Mouse (Mus musculus) forebrain, embryonic 14.5 days (tissue): ENCODE measurements around the gene Mtf1. TPM values are rescaled to one million over a fixed set of nuclear protein-coding genes. Genes with fewer than 3 reads are reported as not detected.

Experiments
- ATAC-seq: fragments of 200-750 bp; cut with Nextera tagmentation; 2 replicates; pipeline ENCODE4 v1.8.0; 2017; ENCODE audit warnings: mild to moderate bottlenecking, moderate library complexity
- DNase-seq: peaks from one replicate; pipeline ENCODE4 v3.0.0-alpha.2; 2015; ENCODE audit warnings: low spot score
- H3K27ac ChIP-seq: fragments of 300-500 bp; sonication (generic); 2 replicates; pipeline ENCODE4 v1.5.1; 2014; ENCODE audit warnings: low read depth, mild to moderate bottlenecking, control low read depth, low read length, moderate library complexity
- H3K27me3 ChIP-seq: fragments of 300-500 bp; sonication (generic); replicated peaks from 2 replicates; pipeline ENCODE4 v1.6.1; 2014; ENCODE audit warnings: low read length, control low read depth, mixed read lengths; ENCODE audit not compliant: control insufficient read depth, insufficient read depth
- H3K36me3 ChIP-seq: fragments of 300-500 bp; sonication (generic); 2 replicates; pipeline ENCODE4 v1.6.1; 2014; ENCODE audit warnings: low read length, control low read depth; ENCODE audit not compliant: control insufficient read depth, insufficient read depth
- H3K4me1 ChIP-seq: fragments of 300-500 bp; sonication (generic); 2 replicates; pipeline ENCODE4 v1.6.1; 2014; ENCODE audit warnings: antibody characterized with exemption, low read length, control low read depth; ENCODE audit not compliant: control insufficient read depth, insufficient read depth
- H3K4me2 ChIP-seq: fragments of 300-500 bp; sonication (generic); 2 replicates; pipeline ENCODE4 v1.6.1; 2014; ENCODE audit warnings: mild to moderate bottlenecking, control low read depth, low read length
- H3K4me3 ChIP-seq: fragments of 300-500 bp; sonication (generic); 2 replicates; pipeline ENCODE4 v1.5.1; 2014; ENCODE audit warnings: low read depth, low read length, control low read depth
- H3K9ac ChIP-seq: fragments of 300-500 bp; sonication (generic); 2 replicates; pipeline ENCODE4 v1.6.1; 2014; ENCODE audit warnings: mild to moderate bottlenecking, low read length, control low read depth, moderate library complexity
- H3K9me3 ChIP-seq: fragments of 300-500 bp; sonication (generic); replicated peaks from 2 replicates; pipeline ENCODE4 v1.6.1; 2016; ENCODE audit warnings: low read length, control low read depth, mixed read lengths; ENCODE audit not compliant: control insufficient read depth
- WGBS: fragments of 180-500 bp; shearing (Covaris S2); extraction: QIAGEN DNeasy Blood & Tissue Kit; methylation state at CpG from one replicate; pipeline ENCODE4 v1.1.7; 2014; 5-methylcytosine and 5-hydroxymethylcytosine counted together
- polyA plus RNA-seq: library from polyadenylated mRNA; unstranded; fragments of >200 nt; fragmentation: Nextera tagmentation; extraction: Ambion mirVana; gene quantifications from 2 replicates; pipeline ENCODE4 v1.2.1, GENCODE M21; 2014

Gene Mtf1
- polyA plus RNA-seq, 1 experiment from 2014 or later = 13.6 TPM

GRCm38 (mm10) chr4:124811347-124811975 lies 9.6 kb downstream of the Mtf1 start:
- ATAC-seq (no peak), DNase-seq (peak; percentile 4)
- H3K4me2 ChIP-seq = no peak overlapping the region
- H3K27me3 ChIP-seq = no peaks in the 10 kb centered on the region
- H3K4me3 ChIP-seq = no peak overlapping the region
- H3K4me1 ChIP-seq = no peaks in the 10 kb centered on the region
- peaks cover 28% of the 10 kb centered on the region for H3K36me3 ChIP-seq
- no peak overlapping the region for H3K9ac ChIP-seq
- H3K27ac ChIP-seq = no peak overlapping the region
- 18% methylated on average over 9 of the region's 9 CpGs for WGBS
- H3K9me3 ChIP-seq = no peaks in the 10 kb centered on the region

- Histone ChIP-seq H3K27ac (no peak overlapping the region), H3K36me3 (peaks cover 21% of the 10 kb centered on the region), H3K27me3 (no peaks in the 10 kb centered on the region), H3K9me3 (no peaks in the 10 kb centered on the region), H3K9ac (no peak overlapping the region), H3K4me3 (no peak overlapping the region), H3K4me1 (no peaks in the 10 kb centered on the region), H3K4me2 (no peak overlapping the region)
- DNase-seq (no peak), ATAC-seq (no peak)
- 92% methylated on average over 11 of the region's 11 CpGs for WGBS
These were observed 14.0 kb downstream of the Mtf1 start for GRCm38 (mm10) chr4:124815901-124816300.

- DNase-seq (peak; percentile 12), ATAC-seq (no peak)
- Histone ChIP-seq H3K9ac (no peak overlapping the region), H3K9me3 (no peaks in the 10 kb centered on the region), H3K27ac (no peak overlapping the region), H3K27me3 (no peaks in the 10 kb centered on the region), H3K4me1 (no peaks in the 10 kb centered on the region), H3K4me3 (no peak overlapping the region), H3K36me3 (peaks cover 33% of the 10 kb centered on the region), H3K4me2 (no peak overlapping the region)
- WGBS = 18% methylated on average over 5 of the region's 6 CpGs
These were observed 15.9 kb downstream of the Mtf1 start for GRCm38 (mm10) chr4:124817803-124818202.

GRCm38 (mm10) chr4:124818832-124819231 lies 16.9 kb downstream of the Mtf1 start:
- Histone ChIP-seq H3K4me3 (no peak overlapping the region), H3K9ac (no peak overlapping the region), H3K36me3 (peaks cover 42% of the 10 kb centered on the region), H3K4me1 (no peaks in the 10 kb centered on the region), H3K27me3 (no peaks in the 10 kb centered on the region), H3K9me3 (no peaks in the 10 kb centered on the region), H3K27ac (no peak overlapping the region), H3K4me2 (no peak overlapping the region)
- 99% methylated on average over 4 of the region's 4 CpGs for WGBS
- DNase-seq = no peak
- ATAC-seq = no peak

- Histone ChIP-seq H3K9ac (no peak overlapping the region), H3K27me3 (no peaks in the 10 kb centered on the region), H3K4me2 (no peak overlapping the region), H3K27ac (no peak overlapping the region), H3K4me1 (no peaks in the 10 kb centered on the region), H3K4me3 (no peak overlapping the region), H3K9me3 (no peaks in the 10 kb centered on the region), H3K36me3 (peaks cover 75% of the 10 kb centered on the region)
- DNase-seq = no peak
- WGBS = 87% methylated on average over 6 of the region's 6 CpGs
- ATAC-seq = no peak
These were observed 23.1 kb downstream of the Mtf1 start for GRCm38 (mm10) chr4:124824967-124825366.

- peaks cover 76% of the 10 kb centered on the region for H3K36me3 ChIP-seq
- no peak overlapping the region for H3K27ac ChIP-seq
- H3K4me1 ChIP-seq = no peaks in the 10 kb centered on the region
- H3K4me3 ChIP-seq = no peak overlapping the region
- no peaks in the 10 kb centered on the region for H3K9me3 ChIP-seq
- DNase-seq (no peak), ATAC-seq (no peak)
- H3K9ac ChIP-seq = no peak overlapping the region
- no peak overlapping the region for H3K4me2 ChIP-seq
- H3K27me3 ChIP-seq = no peaks in the 10 kb centered on the region
- WGBS = 97% methylated on average over 21 of the region's 21 CpGs
These were observed 23.6 kb downstream of the Mtf1 start for GRCm38 (mm10) chr4:124825371-124825965.

GRCm38 (mm10) chr4:124829671-124830070 lies 27.8 kb downstream of the Mtf1 start:
- no peak for ATAC-seq
- H3K4me2 ChIP-seq = no peak overlapping the region

GRCm38 (mm10) chr4:124832796-124833195 lies 30.9 kb downstream of the Mtf1 start:
- WGBS = 98% methylated on average over 10 of the region's 10 CpGs
- Histone ChIP-seq H3K36me3 (peaks cover 58% of the 10 kb centered on the region), H3K4me1 (no peaks in the 10 kb centered on the region), H3K4me2 (no peak overlapping the region), H3K27ac (no peak overlapping the region), H3K4me3 (no peak overlapping the region), H3K9me3 (no peaks in the 10 kb centered on the region), H3K9ac (no peak overlapping the region), H3K27me3 (no peaks in the 10 kb centered on the region)
- DNase-seq (no peak), ATAC-seq (no peak)

More at GRCm38 (mm10) chr4:124829671-124830070, 27.8 kb downstream of the Mtf1 start:
- no peak for DNase-seq
- Histone ChIP-seq H3K4me3 (no peak overlapping the region), H3K36me3 (peaks cover 66% of the 10 kb centered on the region), H3K27ac (no peak overlapping the region), H3K27me3 (no peaks in the 10 kb centered on the region), H3K9ac (no peak overlapping the region), H3K9me3 (no peaks in the 10 kb centered on the region), H3K4me1 (no peaks in the 10 kb centered on the region)
- WGBS = 83% methylated on average over 5 of the region's 5 CpGs

GRCm38 (mm10) chr4:124838035-124838700 lies 36.3 kb downstream of the Mtf1 start:
- Histone ChIP-seq H3K9me3 (no peaks in the 10 kb centered on the region), H3K4me1 (no peaks in the 10 kb centered on the region), H3K27ac (no peak overlapping the region; the same call in 1 of the 2 replicates), H3K36me3 (peaks cover 51% of the 10 kb centered on the region), H3K27me3 (no peaks in the 10 kb centered on the region), H3K4me2 (no peak overlapping the region), H3K4me3 (no peak overlapping the region), H3K9ac (no peak overlapping the region)
- ATAC-seq (peak; percentile 20; the same call in 1 of the 2 replicates), DNase-seq (peak; percentile 17)
- 82% methylated on average over 14 of the region's 14 CpGs for WGBS
